Mouse (Mus musculus) cortical plate, adult 2 months (tissue): ENCODE measurements around the gene Bach2. TPM values are rescaled to one million over a fixed set of nuclear protein-coding genes. Genes with fewer than 3 reads are reported as not detected.

Source experiments
- H3K27ac ChIP-seq: fragments of 200-500 bp; 2 replicates; pipeline ENCODE4 v1.5.1; 2012; ENCODE audit warnings: low read length, control low read depth, inconsistent platforms; ENCODE audit not compliant: insufficient read depth
- H3K4me1 ChIP-seq: fragments of 200-500 bp; 2 replicates; pipeline ENCODE4 v1.6.1; 2011; ENCODE audit warnings: low read length; ENCODE audit not compliant: control insufficient read depth, insufficient read depth
- H3K4me3 ChIP-seq: fragments of 200-500 bp; 2 replicates; pipeline ENCODE4 v1.5.1; 2011; ENCODE audit warnings: mild to moderate bottlenecking, low read length, control low read depth; ENCODE audit not compliant: insufficient read depth
- CTCF ChIP-seq: fragments of 200-500 bp; IDR thresholded peaks from 2 replicates; pipeline ENCODE4 v1.5.1; 2011; ENCODE audit warnings: mild to moderate bottlenecking, control low read depth, low read length; ENCODE audit not compliant: insufficient read depth; ENCODE audit errors: extremely low read depth
- POLR2A ChIP-seq: fragments of 200-500 bp; IDR thresholded peaks from 2 replicates; pipeline ENCODE4 v1.6.1; 2011; ENCODE audit warnings: mild to moderate bottlenecking, low read length, control low read depth; ENCODE audit not compliant: insufficient read depth; ENCODE audit errors: extremely low read depth
- polyA plus RNA-seq: library from polyadenylated mRNA; depleted of rRNA; stranded (reverse); fragments of >200 nt; gene quantifications from 2 replicates; pipeline ENCODE4 v1.2.3, GENCODE M21; 2012

The Bach2 gene
- polyA plus RNA-seq, 1 experiment, result 5.4 TPM

GRCm38 (mm10) chr4:32405985-32406384 lies 167.4 kb downstream of the Bach2 start:
- H3K27ac ChIP-seq, result 0 out of 2 replicates have a peak overlapping the region, but pooled peaks have one; percentile 34
- peaks cover 8% of the 10 kb centered on the region for H3K4me1 ChIP-seq
- no peak overlapping the region for H3K4me3 ChIP-seq
- TF ChIP-seq CTCF (no peak), POLR2A (no peak)

- H3K4me3 ChIP-seq, result no peak overlapping the region
- TF ChIP-seq POLR2A, result no peak
- no peak for TF ChIP-seq CTCF
- H3K4me1 ChIP-seq, result peaks cover 8% of the 10 kb centered on the region
- no peak overlapping the region for H3K27ac ChIP-seq
These were observed 169.9 kb downstream of the Bach2 start for GRCm38 (mm10) chr4:32408535-32408934.

- Histone ChIP-seq H3K4me1 (peaks cover 8% of the 10 kb centered on the region), H3K27ac (no peak overlapping the region), H3K4me3 (no peak overlapping the region)
- TF ChIP-seq CTCF (no peak), POLR2A (no peak)
These were observed 170.7 kb downstream of the Bach2 start for GRCm38 (mm10) chr4:32409116-32409880.

- TF ChIP-seq POLR2A (no peak), CTCF (peak; percentile 33)
- Histone ChIP-seq H3K4me3 (no peak overlapping the region), H3K27ac (no peak overlapping the region), H3K4me1 (peaks cover 2% of the 10 kb centered on the region; the same call in 1 of the 2 replicates)
These were observed 174.5 kb downstream of the Bach2 start for GRCm38 (mm10) chr4:32413063-32413462.

GRCm38 (mm10) chr4:32413505-32413904 lies 174.9 kb downstream of the Bach2 start:
- Histone ChIP-seq H3K4me1 (peaks cover 2% of the 10 kb centered on the region; the same call in 1 of the 2 replicates), H3K4me3 (no peak overlapping the region), H3K27ac (no peak overlapping the region)
- TF ChIP-seq POLR2A, result no peak
- TF ChIP-seq CTCF, result no peak

GRCm38 (mm10) chr4:32414959-32415358 lies 176.4 kb downstream of the Bach2 start:
- peaks cover 2% of the 10 kb centered on the region; the same call in 1 of the 2 replicates for H3K4me1 ChIP-seq
- no peak overlapping the region for H3K4me3 ChIP-seq
- no peak for TF ChIP-seq POLR2A
- TF ChIP-seq CTCF, result no peak
- no peak overlapping the region for H3K27ac ChIP-seq

- no peak for TF ChIP-seq POLR2A
- TF ChIP-seq CTCF, result no peak
- Histone ChIP-seq H3K4me1 (peaks cover 2% of the 10 kb centered on the region; the same call in 1 of the 2 replicates), H3K27ac (no peak overlapping the region), H3K4me3 (no peak overlapping the region)
These were observed 179.3 kb downstream of the Bach2 start for GRCm38 (mm10) chr4:32417939-32418338.

- H3K27ac ChIP-seq, result no peak overlapping the region
- no peak for TF ChIP-seq CTCF
- TF ChIP-seq POLR2A, result no peak
- 0 out of 2 replicates have a peak, but pooled peaks cover 3% of the 10 kb centered on the region for H3K4me1 ChIP-seq
- H3K4me3 ChIP-seq, result no peak overlapping the region
These were observed 183.0 kb downstream of the Bach2 start for GRCm38 (mm10) chr4:32421570-32421969.

GRCm38 (mm10) chr4:32422427-32422826 lies 183.8 kb downstream of the Bach2 start:
- no peak overlapping the region for H3K27ac ChIP-seq
- H3K4me1 ChIP-seq, result 0 out of 2 replicates have a peak, but pooled peaks cover 3% of the 10 kb centered on the region
- TF ChIP-seq POLR2A (no peak), CTCF (no peak)

GRCm38 (mm10) chr4:32423667-32424066 lies 185.1 kb downstream of the Bach2 start:
- TF ChIP-seq CTCF, result no peak
- TF ChIP-seq POLR2A, result no peak
- Histone ChIP-seq H3K27ac (no peak overlapping the region), H3K4me3 (no peak overlapping the region), H3K4me1 (0 out of 2 replicates have a peak, but pooled peaks cover 3% of the 10 kb centered on the region)

More at GRCm38 (mm10) chr4:32422427-32422826, 183.8 kb downstream of the Bach2 start:
- no peak overlapping the region for H3K4me3 ChIP-seq
